Mouse (Mus musculus): ENCODE measurements around the gene Degs1. TPM values are rescaled to one million over a fixed set of nuclear protein-coding genes. Genes with fewer than 3 reads are reported as not detected.

Degs1 gene
- total RNA-seq, 2 experiments from 2014 or later = 77.6 to 90.6 TPM

- no peak for DNase-seq (ENCODE audit: extremely low spot score in 1 of 2, low spot score in 1 of 2)
Measured at GRCm38 (mm10) chr1:182227141-182227963, 55.3 kb downstream of the Degs1 start.

GRCm38 (mm10) chr1:182226261-182226660, 56.3 kb downstream of the Degs1 start:
- DNase-seq (ENCODE audit: extremely low spot score in 1 of 2, low spot score in 1 of 2) = no peak

Other genes with a start within 250 kb of the Degs1 start
- 10 to 100 TPM; 61.7 to 71.3 TPM for gene Srp9, start 158.1 kb downstream of the Degs1 start, total RNA-seq (2021)
- not detected for gene Vmn1r1, start 118.3 kb downstream of the Degs1 start, total RNA-seq (2021)
- 10 to 100 TPM; 42.5 to 50.4 TPM for gene Fbxo28, start 58.8 kb upstream of the Degs1 start, total RNA-seq (2021)
- 10 to 100 TPM; 26.0 to 29.3 TPM for gene Trp53bp2, start 126.4 kb upstream of the Degs1 start, total RNA-seq (2021)
- gene Capn2, start 234.8 kb upstream of the Degs1 start, total RNA-seq (2021) = 10 to 100 TPM; 59.4 to 62.3 TPM

Measured in layer of hippocampus, postnatal 25 days (tissue).